Mouse (Mus musculus): ENCODE measurements around the gene Snrpc. TPM values are rescaled to one million over a fixed set of nuclear protein-coding genes. Genes with fewer than 3 reads are reported as not detected.

Gene Snrpc
- polyA plus RNA-seq, 1 experiment, result 81.7 TPM

- Histone ChIP-seq H3K4me1 (ENCODE audit: control insufficient read depth, insufficient read depth, low read length) (no peaks in the 10 kb centered on the region), H3K4me3 (replicated peaks; ENCODE audit: insufficient read depth, low read depth, low read length) (no peak overlapping the region), H3K27me3 (ENCODE audit: control insufficient read depth, insufficient read depth, low read length) (no peaks in the 10 kb centered on the region), H3K27ac (ENCODE audit: insufficient read depth, low read length) (no peak overlapping the region)
- no peak for TF ChIP-seq CTCF (IDR thresholded peaks at IDR 0.05; ENCODE audit: borderline replicate concordance, insufficient read depth, low read depth, low read length)
- WGBS, result 9% methylated on average over 9 of the region's 9 CpGs
- DNase-seq, result no peak
These were observed 11.0 kb upstream of the Snrpc start for GRCm38 (mm10) chr17:27826908-27827383.

- WGBS, result 25% methylated on average over 6 of the region's 6 CpGs
- Histone ChIP-seq H3K4me3 (replicated peaks; ENCODE audit: insufficient read depth, low read depth, low read length) (no peak overlapping the region), H3K27me3 (ENCODE audit: control insufficient read depth, insufficient read depth, low read length) (no peaks in the 10 kb centered on the region), H3K4me1 (ENCODE audit: control insufficient read depth, insufficient read depth, low read length) (no peaks in the 10 kb centered on the region), H3K27ac (ENCODE audit: insufficient read depth, low read length) (no peak overlapping the region)
- TF ChIP-seq POLR2A (IDR thresholded peaks at IDR 0.05; ENCODE audit: borderline replicate concordance, insufficient read depth, low read length), result no peak
- no peak for TF ChIP-seq CTCF (IDR thresholded peaks at IDR 0.05; ENCODE audit: borderline replicate concordance, insufficient read depth, low read depth, low read length)
- no peak for DNase-seq
These were observed 10.4 kb upstream of the Snrpc start for GRCm38 (mm10) chr17:27827511-27827910.

- Histone ChIP-seq H3K27me3 (ENCODE audit: control insufficient read depth, insufficient read depth, low read length) (no peaks in the 10 kb centered on the region), H3K4me1 (ENCODE audit: control insufficient read depth, insufficient read depth, low read length) (no peaks in the 10 kb centered on the region), H3K27ac (ENCODE audit: insufficient read depth, low read length) (no peak overlapping the region), H3K4me3 (replicated peaks; ENCODE audit: insufficient read depth, low read depth, low read length) (no peak overlapping the region)
- DNase-seq, result no peak
- 54% methylated on average over 7 of the region's 7 CpGs for WGBS
- TF ChIP-seq CTCF (IDR thresholded peaks at IDR 0.05; ENCODE audit: borderline replicate concordance, insufficient read depth, low read depth, low read length), result no peak; the same call in 1 of the 2 replicates
- no peak for TF ChIP-seq POLR2A (IDR thresholded peaks at IDR 0.05; ENCODE audit: borderline replicate concordance, insufficient read depth, low read length)
These were observed 7.5 kb upstream of the Snrpc start for GRCm38 (mm10) chr17:27830411-27830810.

GRCm38 (mm10) chr17:27839469-27840252 lies 1.7 kb downstream of the Snrpc start:
- WGBS, result 2% methylated on average over 35 of the region's 35 CpGs
- H3K27ac ChIP-seq (ENCODE audit: insufficient read depth, low read length), result peak overlapping the region; percentile 60
- H3K4me3 ChIP-seq (replicated peaks; ENCODE audit: insufficient read depth, low read depth, low read length), result peak overlapping the region; percentile 94
- H3K4me1 ChIP-seq (ENCODE audit: control insufficient read depth, insufficient read depth, low read length), result peaks cover 5% of the 10 kb centered on the region; the same call in 1 of the 2 replicates
- DNase-seq, result peak; percentile 98
- no peaks in the 10 kb centered on the region for H3K27me3 ChIP-seq (ENCODE audit: control insufficient read depth, insufficient read depth, low read length)
- peak; percentile 93 for TF ChIP-seq POLR2A (IDR thresholded peaks at IDR 0.05; ENCODE audit: borderline replicate concordance, insufficient read depth, low read length)
- TF ChIP-seq CTCF (IDR thresholded peaks at IDR 0.05; ENCODE audit: borderline replicate concordance, insufficient read depth, low read depth, low read length), result no peak

- Histone ChIP-seq H3K4me1 (ENCODE audit: control insufficient read depth, insufficient read depth, low read length) (no peaks in the 10 kb centered on the region), H3K27me3 (ENCODE audit: control insufficient read depth, insufficient read depth, low read length) (no peaks in the 10 kb centered on the region), H3K27ac (ENCODE audit: insufficient read depth, low read length) (no peak overlapping the region), H3K4me3 (replicated peaks; ENCODE audit: insufficient read depth, low read depth, low read length) (no peak overlapping the region)
- no peak for DNase-seq
- WGBS, result 93% methylated on average over 1 of the region's 1 CpGs
- no peak for TF ChIP-seq CTCF (IDR thresholded peaks at IDR 0.05; ENCODE audit: borderline replicate concordance, insufficient read depth, low read depth, low read length)
- TF ChIP-seq POLR2A (IDR thresholded peaks at IDR 0.05; ENCODE audit: borderline replicate concordance, insufficient read depth, low read length), result no peak
These were observed 10.4 kb downstream of the Snrpc start for GRCm38 (mm10) chr17:27848351-27848750.

- TF ChIP-seq CTCF (IDR thresholded peaks at IDR 0.05; ENCODE audit: borderline replicate concordance, insufficient read depth, low read depth, low read length), result no peak
- 41% methylated on average over 3 of the region's 3 CpGs for WGBS
- DNase-seq, result no peak
- Histone ChIP-seq H3K27me3 (ENCODE audit: control insufficient read depth, insufficient read depth, low read length) (no peaks in the 10 kb centered on the region), H3K27ac (ENCODE audit: insufficient read depth, low read length) (no peak overlapping the region), H3K4me1 (ENCODE audit: control insufficient read depth, insufficient read depth, low read length) (no peaks in the 10 kb centered on the region), H3K4me3 (replicated peaks; ENCODE audit: insufficient read depth, low read depth, low read length) (no peak overlapping the region)
These were observed 13.1 kb downstream of the Snrpc start for GRCm38 (mm10) chr17:27851076-27851475.

DNA sequence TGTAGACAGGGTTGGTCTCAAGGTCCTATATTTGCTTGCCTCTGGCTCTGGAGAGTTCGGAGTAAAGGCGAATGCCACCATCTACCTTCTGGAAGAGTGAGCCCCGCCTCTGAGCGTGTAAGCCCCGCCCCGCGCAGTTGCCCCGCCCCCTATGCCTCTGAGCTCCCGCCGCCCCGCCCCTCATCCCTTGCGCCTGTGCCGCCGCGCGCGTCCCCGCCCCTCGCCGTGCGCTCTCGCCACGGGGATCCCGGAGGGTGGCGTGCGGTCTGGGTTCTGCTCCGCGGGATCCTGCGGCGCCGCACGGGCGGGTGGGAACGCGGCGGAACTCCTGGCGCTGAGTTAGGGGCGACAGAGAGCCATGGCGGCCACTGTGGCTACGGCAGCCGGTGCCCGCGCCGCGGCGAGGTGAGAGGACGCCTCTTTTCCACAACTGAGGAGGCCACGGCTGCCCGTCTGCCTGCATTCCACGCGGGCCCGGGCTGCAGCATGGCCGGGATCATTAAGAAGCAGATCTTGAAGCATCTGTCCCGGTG lies 18.4 kb downstream of the Snrpc start, which contains the start of gene Uhrf1bp1:
Gene Uhrf1bp1, plus strand, starts transcription at position 177 of the 533 bp plus-strand sequence.
- Histone ChIP-seq H3K4me3 (replicated peaks; ENCODE audit: insufficient read depth, low read depth, low read length) (peak within 1 kb of the TSS; percentile 93), H3K27me3 (ENCODE audit: control insufficient read depth, insufficient read depth, low read length) (no peaks in the 10 kb centered on the region), H3K4me1 (ENCODE audit: control insufficient read depth, insufficient read depth, low read length) (peaks cover 13% of the 10 kb centered on the region), H3K27ac (ENCODE audit: insufficient read depth, low read length) (peak within 1 kb of the TSS; percentile 89)
- TF ChIP-seq CTCF (IDR thresholded peaks at IDR 0.05; ENCODE audit: borderline replicate concordance, insufficient read depth, low read depth, low read length), result no peak
- TF ChIP-seq POLR2A (IDR thresholded peaks at IDR 0.05; ENCODE audit: borderline replicate concordance, insufficient read depth, low read length), result peak; percentile 48; the same call in 1 of the 2 replicates
- 2% methylated on average over 53 of the region's 54 CpGs for WGBS
- peak; percentile 80 to 83 for DNase-seq
